ENCODE assay signal across 14 mouse cellular contexts in the genomic region with DNA sequence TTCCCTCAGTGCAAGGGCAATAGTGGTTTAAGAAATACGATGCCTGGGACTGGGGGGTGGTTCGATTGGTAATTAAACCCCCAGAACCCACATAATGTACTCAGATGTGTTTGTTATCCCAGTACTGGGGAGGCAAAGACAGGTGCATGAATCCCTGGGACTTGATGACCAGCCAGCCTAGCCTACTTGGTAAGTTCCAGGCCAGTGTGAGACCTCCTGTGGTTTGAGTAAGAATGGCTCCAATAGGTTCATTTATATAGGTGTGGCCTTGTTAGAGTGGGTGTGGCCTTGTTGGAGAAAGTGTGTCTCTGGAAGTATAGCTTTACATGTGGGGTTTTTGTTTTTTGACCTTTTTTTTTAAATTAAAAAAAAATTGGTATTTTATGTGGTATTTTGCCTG.
"Had no signal": no experiment of that assay in that cellular context is flagged by ENCODE, and none has a peak within 500 bp of the region (broad histone marks: within the 10 kb centered on the region; RNA-seq: fewer than 3 reads in every experiment).

No protein-coding gene starts in this region.

- DNase-seq: right cerebral cortex, adult 18-20 months; right cerebral cortex, postnatal 14 days; right cerebral cortex, postnatal 25 days; right cerebral cortex, postnatal 4 days; spleen, adult 18-20 months; thymus, adult 18-20 months; thymus, adult 2 months; thymus, postnatal 14 days; thymus, postnatal 25 days; thymus, postnatal 36 days; thymus, postnatal 4 days had no signal

- H3K27me3 ChIP-seq: neural tube, embryonic 13.5 days; neural tube, embryonic 15.5 days; stomach, embryonic 15.5 days had no signal

- H3K4me3 ChIP-seq: neural tube, embryonic 13.5 days; neural tube, embryonic 15.5 days; stomach, embryonic 15.5 days had no signal

- H3K4me1 ChIP-seq: stomach, embryonic 15.5 days had no signal

- H3K9ac ChIP-seq: neural tube, embryonic 13.5 days; neural tube, embryonic 15.5 days; stomach, embryonic 15.5 days had no signal

- H3K27ac ChIP-seq: neural tube, embryonic 13.5 days; neural tube, embryonic 15.5 days had no signal

- H3K36me3 ChIP-seq: neural tube, embryonic 13.5 days; neural tube, embryonic 15.5 days; stomach, embryonic 15.5 days had no signal
